Mouse (Mus musculus): ENCODE measurements at regions not wholly inside any gene's neighbourhood (a gene's known extent, or its start where the extent isn't known, plus 50 kb on each side); places are given as distances from the start of the nearest gene placed in this dataset.

GRCm38 (mm10) chr12:26646141-26646540, 177.1 kb downstream of the Cmpk2 start:
- DNase-seq (ENCODE audit: low spot score in 2 of 2): no peak

DNA sequence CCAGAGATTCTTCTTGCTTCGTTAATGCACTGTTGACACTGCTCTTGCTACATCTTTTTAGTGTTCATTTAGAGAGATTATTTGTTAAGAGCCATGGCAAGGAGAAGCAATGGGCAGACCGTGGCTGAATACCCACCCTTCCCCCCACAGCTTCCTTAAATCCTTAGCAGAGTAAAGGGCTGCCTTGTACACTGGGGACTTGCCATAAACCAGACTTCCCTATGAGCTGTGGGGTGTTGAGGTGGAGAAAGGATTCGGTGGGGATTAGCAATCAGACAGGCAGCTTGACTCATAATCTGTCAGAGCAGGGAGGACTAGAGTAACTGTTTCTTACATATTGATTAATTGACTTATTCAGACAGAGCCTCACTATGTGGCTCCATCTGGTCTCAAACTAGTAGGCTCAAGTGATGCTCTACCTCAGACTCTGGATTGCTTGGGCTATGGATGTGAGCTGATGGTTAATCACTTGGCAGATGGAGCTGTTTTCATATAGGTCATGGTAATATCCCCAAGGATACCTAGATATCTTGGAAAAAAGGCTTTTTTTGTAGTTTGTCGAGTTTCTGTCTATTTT, 166.7 kb downstream of the Cmpk2 start:
- no peak for DNase-seq (ENCODE audit: low spot score in 2 of 2)

- DNase-seq (ENCODE audit: low spot score in 2 of 2): no peak
These were observed 166.2 kb downstream of the Cmpk2 start for GRCm38 (mm10) chr12:26635253-26635652.

- peak; percentile 35 to 49 for DNase-seq (ENCODE audit: low spot score in 2 of 2)
These were observed 162.8 kb downstream of the Cmpk2 start for GRCm38 (mm10) chr12:26631795-26632122.

DNA sequence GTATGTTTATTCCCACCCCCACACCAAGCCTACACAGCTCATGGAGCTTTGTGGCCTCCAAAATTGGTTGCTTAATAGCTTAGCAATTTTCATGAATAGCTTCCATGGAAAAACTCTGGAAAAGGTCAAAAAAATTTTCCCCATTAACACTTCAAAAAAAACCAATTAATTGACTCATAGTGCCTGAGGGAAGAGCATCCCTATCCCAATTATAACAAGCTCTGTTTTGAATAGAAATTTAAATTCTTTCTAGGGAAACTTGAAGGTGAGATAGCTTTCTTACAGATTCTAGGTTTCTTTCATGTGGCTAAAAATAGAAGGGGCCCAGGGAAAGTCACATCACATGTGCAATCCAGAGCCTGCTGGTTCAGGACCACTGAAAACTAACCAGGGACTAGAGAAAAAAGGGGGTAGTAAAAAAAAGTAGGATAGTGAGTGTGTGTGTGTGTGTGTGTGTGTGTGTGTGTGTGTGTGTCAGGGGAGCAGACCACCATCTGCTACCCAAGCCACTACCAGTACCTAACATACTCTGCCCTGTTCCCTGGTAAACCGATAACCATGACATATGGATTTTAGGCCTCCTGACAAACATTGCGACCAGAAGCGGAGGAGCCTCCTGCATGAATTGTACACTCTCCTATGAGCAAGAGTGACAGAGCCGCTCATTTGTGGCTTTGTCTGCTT, 162.2 kb downstream of the Cmpk2 start:
- no peak for DNase-seq (ENCODE audit: low spot score in 2 of 2)

DNA sequence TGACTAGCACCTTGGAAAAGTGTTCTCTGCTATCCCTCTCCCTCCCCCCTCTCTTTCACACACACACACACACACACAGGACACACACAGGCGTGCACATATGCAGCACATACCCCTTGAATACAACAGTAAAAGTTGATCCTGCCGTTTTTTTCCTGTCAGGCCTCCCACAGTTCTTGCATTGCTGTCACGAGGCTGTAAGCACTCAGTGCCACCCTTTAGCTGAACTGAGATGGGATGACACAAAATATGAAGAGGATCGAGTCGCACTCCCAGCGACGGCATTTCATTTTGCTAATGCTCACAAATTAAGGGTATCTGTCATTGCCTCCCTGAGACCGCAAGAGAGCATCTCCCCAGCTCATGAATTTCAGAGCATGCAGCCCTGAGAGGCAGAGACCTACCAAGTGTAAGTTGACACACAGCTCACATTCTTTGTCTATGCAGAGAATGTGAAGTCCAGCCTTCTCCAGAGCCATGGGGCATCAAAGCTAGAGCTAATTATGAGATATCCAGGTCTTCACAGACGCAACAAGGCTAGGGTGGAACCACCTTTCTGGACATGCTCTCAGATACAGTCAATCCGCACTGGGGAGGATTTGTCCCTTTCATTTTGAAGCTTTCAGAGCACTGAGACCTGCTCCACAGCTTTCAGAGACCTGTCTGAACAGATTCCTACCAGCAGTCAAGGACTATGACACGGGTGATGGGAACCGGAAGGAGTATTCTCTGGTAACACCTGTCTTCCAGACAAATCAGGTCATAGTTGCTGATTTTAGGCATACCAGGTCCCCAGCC, 152.3 kb downstream of the Cmpk2 start:
- DNase-seq (ENCODE audit: low spot score in 2 of 2): peak; percentile 25 to 48

DNA sequence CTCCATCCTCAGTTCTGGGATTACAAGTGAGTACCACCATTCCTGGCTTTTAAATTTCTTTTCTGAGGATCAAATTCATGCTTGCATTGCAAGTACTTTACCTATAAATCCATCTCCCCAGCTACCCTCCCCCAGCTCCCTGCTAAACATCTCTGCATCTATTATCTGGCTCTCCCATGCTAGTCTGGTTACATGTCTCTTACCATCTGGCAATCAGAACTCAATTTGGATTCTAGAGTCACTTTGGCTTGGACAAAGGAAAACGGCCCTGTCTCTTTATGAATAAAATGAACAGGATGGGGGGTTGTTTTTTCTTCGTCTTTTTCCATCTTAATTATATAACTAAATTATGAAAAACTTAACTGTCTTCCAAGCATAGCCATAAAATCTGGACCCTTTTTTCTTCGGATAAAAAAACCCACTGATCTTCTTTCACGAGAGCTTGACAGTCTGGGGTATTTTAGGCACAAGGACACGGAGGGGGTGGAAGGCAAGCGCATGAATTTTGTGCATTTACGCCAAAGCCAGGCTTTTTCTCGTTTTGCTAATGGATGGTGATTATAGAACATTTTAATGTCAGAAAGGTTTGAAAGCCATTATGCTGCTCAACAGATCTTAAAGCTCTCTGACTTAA, 151.6 kb downstream of the Cmpk2 start:
- DNase-seq (ENCODE audit: low spot score in 2 of 2): peak; percentile 50 to 63

DNA sequence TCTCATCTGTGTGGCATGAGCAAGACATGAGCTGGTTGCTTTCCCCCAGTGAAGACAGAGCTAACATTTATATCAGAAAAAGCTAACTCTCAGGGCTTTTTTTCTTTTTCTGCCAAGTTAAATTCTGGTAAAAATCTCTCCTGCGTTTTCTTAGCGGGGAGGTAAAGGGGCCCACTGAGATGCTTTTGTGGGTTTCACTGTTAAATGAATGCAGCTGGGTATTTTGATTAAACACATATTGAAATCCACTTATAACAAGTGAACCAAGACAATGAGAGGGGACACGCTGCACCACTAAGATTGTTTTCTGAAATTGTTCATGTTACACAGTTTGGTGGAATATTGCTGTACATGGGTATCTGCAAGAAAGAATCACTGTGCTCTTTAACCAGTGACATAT, 149.0 kb downstream of the Cmpk2 start:
- DNase-seq (ENCODE audit: low spot score in 2 of 2): no peak

DNA sequence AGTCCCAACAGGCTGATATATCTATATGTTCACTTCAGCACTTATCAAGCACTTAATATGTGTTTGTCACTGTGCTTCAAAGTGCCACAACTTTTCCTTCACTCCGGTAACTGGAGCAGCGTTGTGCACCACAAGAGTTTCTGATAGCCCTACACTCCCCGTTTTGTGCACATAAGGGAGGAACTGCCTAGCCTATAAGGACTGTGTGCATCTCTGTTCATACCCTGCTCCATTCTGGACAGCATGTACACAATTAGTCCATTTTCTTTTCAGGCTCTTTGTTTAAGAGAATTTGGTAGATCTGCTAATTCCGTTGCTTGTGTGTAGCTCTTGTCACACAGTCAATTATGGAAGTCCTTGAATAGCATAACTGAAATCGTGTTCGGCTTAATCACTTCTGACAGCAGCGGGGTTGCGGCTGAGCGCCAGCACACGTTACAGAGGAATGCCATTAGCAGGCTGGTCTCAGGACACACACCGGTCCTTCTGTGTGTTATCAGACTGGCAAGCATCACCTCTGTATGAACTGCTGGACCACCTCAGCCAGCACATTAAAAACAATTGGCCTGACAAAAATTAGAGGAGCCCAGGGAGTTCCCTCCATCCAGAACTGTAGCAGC, 144.2 kb downstream of the Cmpk2 start:
- DNase-seq (ENCODE audit: low spot score in 2 of 2): no peak

GRCm38 (mm10) chr12:26610079-26610478, 141.1 kb downstream of the Cmpk2 start:
- DNase-seq (ENCODE audit: low spot score in 2 of 2): no peak

GRCm38 (mm10) chr12:26598501-26598900, 129.5 kb downstream of the Cmpk2 start:
- no peak for DNase-seq (ENCODE audit: low spot score in 2 of 2)

- no peak for DNase-seq (ENCODE audit: low spot score in 2 of 2)
These were observed 123.1 kb downstream of the Cmpk2 start for GRCm38 (mm10) chr12:26592125-26592524.

DNA sequence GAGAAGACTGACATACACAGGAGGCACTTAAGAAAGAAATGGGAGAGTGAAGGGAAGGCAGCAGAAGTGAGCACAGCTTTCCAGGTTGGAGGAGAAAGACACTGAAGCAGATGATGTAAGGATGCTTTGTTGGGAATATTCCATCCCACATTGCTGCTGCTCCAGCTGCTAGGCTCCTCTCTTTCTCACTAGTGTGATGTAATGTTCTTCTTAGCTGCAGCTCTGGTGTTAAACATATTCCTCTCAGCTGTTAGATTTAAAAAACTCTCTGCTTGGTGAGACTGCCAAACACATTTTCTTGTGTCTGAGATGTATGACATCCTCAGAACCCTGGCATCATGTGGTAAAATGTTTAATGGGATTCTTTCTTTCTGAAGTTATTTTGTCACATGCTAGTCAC, 120.1 kb downstream of the Cmpk2 start:
- DNase-seq (ENCODE audit: low spot score in 2 of 2): peak in 1 of 2 experiments; percentile 61

GRCm38 (mm10) chr12:26577438-26577837, 108.4 kb downstream of the Cmpk2 start:
- peak; percentile 43 to 80 for DNase-seq (ENCODE audit: low spot score in 2 of 2)

DNA sequence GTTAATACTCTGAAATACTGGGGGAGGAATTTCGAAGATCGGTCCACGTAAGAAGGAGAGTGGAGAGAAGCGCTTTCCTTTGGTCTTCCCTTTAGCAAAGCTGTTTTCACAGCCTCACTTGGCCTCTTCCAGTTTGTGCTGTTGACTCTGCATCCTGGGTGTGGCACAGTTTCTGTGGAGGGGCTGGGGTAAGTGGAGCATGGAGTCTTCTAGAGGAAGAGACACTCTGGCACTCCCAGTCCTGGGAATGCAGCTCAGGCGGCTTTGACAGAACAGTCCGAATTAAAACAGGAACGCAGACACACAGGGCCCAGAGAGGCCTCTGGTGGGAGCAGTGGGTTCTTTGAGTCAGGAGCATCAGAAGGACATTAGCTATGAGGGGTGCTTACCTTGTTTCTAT, 102.6 kb downstream of the Cmpk2 start:
- DNase-seq (ENCODE audit: low spot score in 2 of 2): peak in 1 of 2 experiments; percentile 9

DNA sequence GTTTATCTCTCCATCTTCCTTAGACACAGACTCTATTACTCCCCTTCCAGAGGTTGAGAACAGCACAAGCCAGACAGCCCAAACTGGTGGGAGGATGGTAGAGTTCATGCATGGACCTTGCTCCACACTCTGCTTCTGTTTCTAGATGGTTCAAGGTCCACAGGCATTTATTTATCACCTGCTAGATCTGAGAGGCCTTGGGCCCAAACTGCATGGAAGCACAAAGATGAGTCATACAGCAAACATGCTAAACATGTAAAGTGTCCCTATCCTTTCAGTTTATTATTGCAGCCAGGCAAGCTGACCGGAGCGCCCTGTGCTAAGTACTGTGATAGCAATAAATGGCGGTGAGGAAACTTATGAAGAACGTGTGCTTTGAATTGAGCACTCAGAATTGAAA, 98.4 kb downstream of the Cmpk2 start:
- DNase-seq (ENCODE audit: low spot score in 2 of 2): peak in 1 of 2 experiments; percentile 6

GRCm38 (mm10) chr12:26562858-26563257, 93.9 kb downstream of the Cmpk2 start:
- DNase-seq (ENCODE audit: low spot score in 2 of 2): no peak

- DNase-seq (ENCODE audit: low spot score in 2 of 2): peak in 1 of 2 experiments; percentile 3
These were observed 90.6 kb downstream of the Cmpk2 start for GRCm38 (mm10) chr12:26559560-26559959.

DNA sequence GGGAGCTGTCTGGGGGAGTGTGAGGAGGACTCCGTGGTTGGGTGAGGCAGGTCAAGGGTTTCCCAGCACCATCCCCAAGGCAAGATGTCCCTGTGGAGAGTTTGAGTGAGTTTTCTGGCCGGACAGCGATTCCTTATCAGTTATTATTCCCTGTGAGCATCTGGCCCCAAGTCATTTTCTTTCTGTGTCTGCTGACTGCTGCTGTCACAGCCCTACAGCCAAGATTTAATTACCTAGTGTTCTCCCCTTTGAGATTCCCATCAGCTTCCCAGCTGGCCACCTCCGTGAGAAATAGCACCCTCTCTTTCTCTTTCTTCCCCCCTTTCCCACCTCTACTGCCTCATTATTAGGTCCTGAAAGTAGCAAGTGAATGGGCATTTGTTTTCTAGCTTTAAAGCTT, 88.4 kb downstream of the Cmpk2 start:
- DNase-seq (ENCODE audit: low spot score in 2 of 2): no peak

DNA sequence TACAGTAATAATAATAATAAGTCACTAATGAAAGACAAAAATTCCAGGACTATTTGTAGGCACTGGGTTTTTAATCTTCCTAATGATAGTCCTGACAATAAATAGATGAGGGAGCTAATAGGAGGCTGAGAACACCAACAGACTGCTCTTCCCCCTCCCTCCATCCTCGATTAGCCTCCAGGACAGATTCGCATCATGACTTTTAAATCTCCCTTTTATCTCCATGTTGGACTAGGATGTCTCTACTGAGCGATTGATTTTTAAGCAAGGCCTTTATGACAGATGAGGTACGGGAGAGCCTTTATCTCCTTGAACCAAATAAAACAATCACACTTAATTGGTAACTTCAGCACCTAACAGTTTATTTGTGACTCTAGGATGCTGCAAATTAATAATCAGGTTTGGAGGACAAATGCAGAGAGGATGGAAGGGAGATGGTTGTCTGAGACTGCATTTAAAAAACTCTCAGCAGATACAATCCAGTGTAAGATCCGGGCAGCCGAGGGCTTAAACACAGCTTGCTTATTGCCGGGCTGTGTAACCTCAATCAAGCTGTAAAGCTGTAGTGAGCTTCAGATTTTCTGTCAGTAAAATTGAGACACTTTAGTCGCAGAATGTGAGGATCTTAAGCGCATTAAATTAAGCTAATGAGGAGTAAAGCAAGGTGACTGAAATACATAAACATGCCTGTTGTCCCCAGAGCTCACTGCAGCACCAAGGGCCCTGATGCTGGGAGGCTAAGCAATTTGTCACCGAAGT, 82.3 kb downstream of the Cmpk2 start:
- DNase-seq (ENCODE audit: low spot score in 2 of 2): no peak

DNA sequence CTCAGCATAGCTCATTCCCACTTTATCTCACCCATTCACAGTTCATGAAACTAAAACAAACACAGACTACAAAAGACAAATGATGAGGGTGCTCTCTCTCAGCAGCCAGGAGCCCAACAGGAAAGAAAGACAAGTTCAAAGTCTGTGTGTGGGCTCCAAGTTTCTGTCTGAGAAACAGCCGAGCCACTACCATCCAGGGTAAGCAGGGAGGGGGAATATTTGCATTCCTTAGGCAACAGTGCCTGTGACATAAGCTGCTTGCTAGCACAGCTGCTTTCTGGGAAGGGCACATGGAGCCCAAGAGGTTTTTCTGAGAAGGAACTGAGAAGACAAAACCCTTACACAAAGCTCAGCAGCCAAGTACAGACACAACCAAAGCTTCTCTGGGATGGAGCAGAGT, 78.5 kb downstream of the Cmpk2 start:
- DNase-seq (ENCODE audit: low spot score in 2 of 2): no peak
